Mouse (Mus musculus) kidney, adult 9 months (tissue): ENCODE measurements around the gene Msto1.
"Not testable (repeated sequence)": the region's sequence is repeated elsewhere in the genome, so short reads cannot be mapped to it uniquely, and the experiment has no call there.

Source experiments
- DNase-seq: peaks from one replicate; pipeline ENCODE4 v3.0.0; 2022

Msto1 gene

GRCm38 (mm10) chr3:88904803-88905202, 9.0 kb downstream of the Msto1 start:
- DNase-seq, result no peak

- DNase-seq, result not testable (repeated sequence)
Measured at GRCm38 (mm10) chr3:88893011-88893410, 20.8 kb downstream of the Msto1 start.

GRCm38 (mm10) chr3:88882536-88882935, 31.3 kb downstream of the Msto1 start:
- DNase-seq, result not testable (repeated sequence)

- not testable (repeated sequence) for DNase-seq
Measured at GRCm38 (mm10) chr3:88868449-88868848, 45.4 kb downstream of the Msto1 start.

- DNase-seq, result not testable (repeated sequence)
Measured at GRCm38 (mm10) chr3:88867177-88867576, 46.6 kb downstream of the Msto1 start.

GRCm38 (mm10) chr3:88866735-88867134, 47.1 kb downstream of the Msto1 start:
- not testable (repeated sequence) for DNase-seq

GRCm38 (mm10) chr3:88862129-88862528, 51.7 kb downstream of the Msto1 start:
- DNase-seq, result no peak

- no peak for DNase-seq
Measured at GRCm38 (mm10) chr3:88855837-88856236, 58.0 kb downstream of the Msto1 start.
